Mouse (Mus musculus): ENCODE measurements around the gene Gad1. TPM values are rescaled to one million over a fixed set of nuclear protein-coding genes. Genes with fewer than 3 reads are reported as not detected.
"Not testable (repeated sequence)": the region's sequence is repeated elsewhere in the genome, so short reads cannot be mapped to it uniquely, and the experiment has no call there.

Gene Gad1
- under 1 TPM; 0.47 to 0.67 TPM for total RNA-seq (2021)

- intact Hi-C loops (cut with DNase I) = no loop called here
- no peak for DNase-seq
These were observed at the start of gene Gad1 for GRCm38 (mm10) chr2:70552772-70553171. Gene Gad1, plus strand, starts transcription at chr2:70553072.

GRCm38 (mm10) chr2:70503436-70503835 lies 49.4 kb upstream of the Gad1 start:
- intact Hi-C loops (cut with DNase I) = no loop called here
- DNase-seq = no peak

GRCm38 (mm10) chr2:70505229-70505628 lies 47.6 kb upstream of the Gad1 start:
- intact Hi-C loops (cut with DNase I) = loop anchor here (5.0 kb wide), 1 partner anchor 33 kb away; the partner anchor contains the start of gene Sp5
- DNase-seq = no peak

- no peak for DNase-seq
- intact Hi-C loops (cut with DNase I) = loop anchor here (5.0 kb wide), 1 partner anchor 34 kb away; the partner anchor contains the start of gene Sp5
These were observed 47.0 kb upstream of the Gad1 start for GRCm38 (mm10) chr2:70505896-70506295.

- no peak for DNase-seq
- intact Hi-C loops (cut with DNase I) = loop anchor here (5.0 kb wide), 1 partner anchor 34 kb away; the partner anchor contains the start of gene Sp5
These were observed 46.5 kb upstream of the Gad1 start for GRCm38 (mm10) chr2:70506372-70506771.

- intact Hi-C loops (cut with DNase I) = loop anchor here (5.0 kb wide), 1 partner anchor 36 kb away; the partner anchor contains the start of gene Sp5
These were observed 44.4 kb upstream of the Gad1 start, which contains the start of gene Erich2 for GRCm38 (mm10) chr2:70508496-70508895. Gene Erich2, plus strand, starts transcription at chr2:70508819.

GRCm38 (mm10) chr2:70509021-70509632 lies 43.7 kb upstream of the Gad1 start:
- intact Hi-C loops (cut with DNase I) = loop anchor here (5.0 kb wide), 1 partner anchor 37 kb away; the partner anchor contains the start of gene Sp5
- peak; percentile 76 for DNase-seq

More at GRCm38 (mm10) chr2:70508496-70508895, 44.4 kb upstream of the Gad1 start, which contains the start of gene Erich2:
- DNase-seq = no peak

GRCm38 (mm10) chr2:70538283-70538682 lies 14.6 kb upstream of the Gad1 start:
- DNase-seq = peak; percentile 12 to 55
- intact Hi-C loops (cut with DNase I) = not testable (repeated sequence)

- intact Hi-C loops (cut with DNase I) = no loop called here
- no peak for DNase-seq
These were observed 2.2 kb upstream of the Gad1 start for GRCm38 (mm10) chr2:70550671-70551070.

- intact Hi-C loops (cut with DNase I) = no loop called here
- DNase-seq = no peak
These were observed 1.4 kb upstream of the Gad1 start for GRCm38 (mm10) chr2:70551446-70551845.

- intact Hi-C loops (cut with DNase I) = no loop called here
- DNase-seq = no peak
These were observed 739 bp upstream of the Gad1 start for GRCm38 (mm10) chr2:70552067-70552598.

- intact Hi-C loops (cut with DNase I) = no loop called here
These were observed 954 bp downstream of the Gad1 start for GRCm38 (mm10) chr2:70553826-70554225.

GRCm38 (mm10) chr2:70558112-70558842 lies 5.4 kb downstream of the Gad1 start:
- intact Hi-C loops (cut with DNase I) = loop anchor here (1.0 kb wide), 2 partner anchors 299 to 431 kb away; no protein-coding TSS in a partner anchor
- DNase-seq = peak; percentile 78 to 89

More at GRCm38 (mm10) chr2:70553826-70554225, 954 bp downstream of the Gad1 start:
- DNase-seq = no peak

- intact Hi-C loops (cut with DNase I) = loop anchor here (1.0 kb wide), 2 partner anchors 300 to 432 kb away; no protein-coding TSS in a partner anchor
These were observed 6.1 kb downstream of the Gad1 start for GRCm38 (mm10) chr2:70558843-70559451.

GRCm38 (mm10) chr2:70559520-70559919 lies 6.6 kb downstream of the Gad1 start:
- DNase-seq = peak; percentile 64 to 82
- intact Hi-C loops (cut with DNase I) = no loop called here

More at GRCm38 (mm10) chr2:70558843-70559451, 6.1 kb downstream of the Gad1 start:
- DNase-seq = no peak

GRCm38 (mm10) chr2:70561077-70561795 lies 8.4 kb downstream of the Gad1 start:
- peak; percentile 49 to 66 for DNase-seq

GRCm38 (mm10) chr2:70562011-70562491 lies 9.2 kb downstream of the Gad1 start:
- intact Hi-C loops (cut with DNase I) = no loop called here

More at GRCm38 (mm10) chr2:70561077-70561795, 8.4 kb downstream of the Gad1 start:
- intact Hi-C loops (cut with DNase I) = loop anchor here (1.0 kb wide), 1 partner anchor 335 kb away; no protein-coding TSS in a partner anchor

GRCm38 (mm10) chr2:70562611-70562980 lies 9.7 kb downstream of the Gad1 start:
- DNase-seq = no peak
- intact Hi-C loops (cut with DNase I) = no loop called here

More at GRCm38 (mm10) chr2:70562011-70562491, 9.2 kb downstream of the Gad1 start:
- no peak for DNase-seq

GRCm38 (mm10) chr2:70562981-70563671 lies 10.3 kb downstream of the Gad1 start:
- DNase-seq = no peak
- intact Hi-C loops (cut with DNase I) = no loop called here

All from heart, postnatal 10 days (tissue).